Mouse (Mus musculus) T-helper 1 cell (primary cell): ENCODE measurements around the gene Gsdma.
"Not testable (repeated sequence)": the region's sequence is repeated elsewhere in the genome, so short reads cannot be mapped to it uniquely, and the experiment has no call there.

Experiments
- in situ Hi-C: fragments of 300-600 bp; cut with MboI, MseI; formaldehyde crosslinking; loops from one replicate; pipeline ENCODE4 v1.15.1; 2025; ENCODE audit warnings: high pct_unique_total_duplicates

Gsdma gene

GRCm38 (mm10) chr11:98664091-98664490, at the start of gene Gsdma:
TSS of gene Gsdma (plus strand) at chr11:98664351.
- in situ Hi-C loops = no loop called here

DNA sequence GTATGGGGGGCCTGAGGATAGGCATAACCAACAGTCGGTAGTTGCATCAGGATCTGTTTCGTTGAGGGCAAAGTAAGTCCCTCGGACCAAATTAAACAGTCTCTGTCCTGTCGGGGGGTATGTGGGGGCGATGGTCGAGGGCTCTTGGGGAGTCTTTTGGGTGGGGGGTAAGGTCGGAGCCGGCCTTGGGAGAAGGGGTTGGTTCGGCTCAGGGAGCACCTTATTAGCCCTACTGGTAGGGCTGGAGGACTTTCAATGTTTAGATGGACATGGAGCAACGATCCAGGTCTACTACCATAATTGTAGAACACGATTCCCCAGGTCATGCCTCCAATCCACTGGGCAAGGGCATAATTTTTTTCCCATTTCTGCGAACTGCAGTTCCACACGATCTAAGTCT, 43.4 kb upstream of the Gsdma start:
- in situ Hi-C loops = loop anchor here (10.0 kb wide), 1 partner anchor 54 kb away; no protein-coding TSS in a partner anchor

DNA sequence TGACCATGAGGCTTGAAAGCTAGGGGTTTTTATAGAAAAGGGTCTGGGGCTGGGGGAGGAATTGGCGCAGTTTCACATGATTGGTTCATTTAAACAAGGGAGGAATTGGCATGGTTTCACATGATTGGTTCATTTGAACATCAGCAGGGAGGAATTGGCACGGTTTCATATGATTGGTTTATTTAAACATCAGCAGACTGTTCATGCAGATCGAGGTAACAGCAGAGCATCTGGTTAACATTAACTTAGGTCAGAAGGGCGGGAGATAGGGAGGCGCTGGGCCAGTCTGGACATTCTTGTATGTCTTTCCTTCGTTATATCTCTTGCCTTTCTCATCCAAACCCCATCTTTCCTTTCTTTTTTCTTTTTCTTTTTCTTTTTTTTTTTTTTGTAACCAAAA, 40.2 kb upstream of the Gsdma start:
- in situ Hi-C loops = loop anchor here (10.0 kb wide), 1 partner anchor 51 kb away; no protein-coding TSS in a partner anchor

DNA sequence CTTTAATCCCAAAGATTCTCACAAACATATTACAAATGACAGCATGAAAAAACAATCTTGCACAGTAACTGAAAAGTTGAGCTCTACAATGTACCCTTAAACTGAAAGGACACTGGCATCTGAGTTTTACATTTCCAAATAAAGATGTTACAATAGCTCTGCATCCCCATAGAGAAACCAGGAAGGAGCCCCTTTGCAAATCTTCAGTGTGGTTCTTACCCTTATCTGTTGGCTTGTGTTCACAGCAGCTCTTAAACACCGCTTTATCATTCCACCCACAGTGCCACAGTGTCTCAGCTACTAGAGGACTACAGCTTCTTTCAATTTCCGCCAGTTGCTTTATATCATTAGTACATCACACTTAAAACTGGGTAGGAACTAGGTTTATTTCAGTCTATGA, 39.8 kb upstream of the Gsdma start:
- in situ Hi-C loops = loop anchor here (10.0 kb wide), 1 partner anchor 50 kb away; no protein-coding TSS in a partner anchor

GRCm38 (mm10) chr11:98625611-98626410, 38.3 kb upstream of the Gsdma start, which contains the start of the genes Gm12355 and Gsdma3:
TSS of gene Gm12355 (minus strand) at chr11:98625661.
TSS of gene Gsdma3 (plus strand) at chr11:98626360.
- in situ Hi-C loops = loop anchor here (5.0 to 10.0 kb wide), 2 partner anchors 49 to 66 kb away; no protein-coding TSS in a partner anchor

- in situ Hi-C loops = loop anchor here (5.0 to 10.0 kb wide), 2 partner anchors 46 to 64 kb away; no protein-coding TSS in a partner anchor
Observed at GRCm38 (mm10) chr11:98628706-98629105, 35.4 kb upstream of the Gsdma start.

DNA sequence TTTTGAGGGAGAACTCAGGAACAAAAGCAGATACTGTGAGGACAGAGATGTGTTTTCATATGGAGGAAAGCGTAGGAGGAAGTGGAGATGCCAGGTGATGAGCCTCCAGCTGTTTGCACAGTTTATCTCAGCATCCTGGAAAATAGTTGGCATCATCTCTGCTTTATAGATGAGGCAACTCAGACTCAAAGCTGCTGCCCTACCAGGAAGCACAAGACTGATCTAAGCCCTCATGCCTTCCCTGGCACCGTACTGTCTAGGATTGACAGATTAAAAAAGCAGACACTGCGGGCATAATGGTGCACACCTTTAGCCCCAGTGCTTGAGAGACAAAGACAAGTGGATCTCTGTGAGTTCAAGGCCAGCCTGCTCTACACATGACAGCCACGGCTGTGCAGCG, 33.5 kb upstream of the Gsdma start:
- in situ Hi-C loops = no loop called here

- in situ Hi-C loops = not testable (repeated sequence)
Observed at GRCm38 (mm10) chr11:98635312-98635970, 28.7 kb upstream of the Gsdma start.

DNA sequence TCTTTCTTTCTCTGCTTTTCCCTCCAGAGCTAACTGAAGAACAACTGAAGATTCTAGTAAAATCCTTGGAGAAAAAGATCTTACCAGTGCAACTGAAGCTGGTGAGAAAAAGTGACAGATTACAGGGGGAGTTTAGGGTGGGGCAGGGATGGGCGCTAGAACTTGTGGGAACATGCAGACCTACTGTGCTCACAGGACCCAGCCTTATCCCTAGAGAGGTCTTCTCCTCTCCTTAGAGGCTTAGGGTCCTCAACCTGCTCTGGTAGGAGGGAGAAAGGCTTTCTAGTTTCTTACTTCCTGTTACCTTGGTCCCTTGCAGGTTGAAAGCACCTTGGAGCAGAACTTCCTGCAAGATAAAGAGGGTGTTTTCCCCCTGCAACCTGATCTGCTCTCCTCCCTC, 26.6 kb upstream of the Gsdma start:
- in situ Hi-C loops = no loop called here

DNA sequence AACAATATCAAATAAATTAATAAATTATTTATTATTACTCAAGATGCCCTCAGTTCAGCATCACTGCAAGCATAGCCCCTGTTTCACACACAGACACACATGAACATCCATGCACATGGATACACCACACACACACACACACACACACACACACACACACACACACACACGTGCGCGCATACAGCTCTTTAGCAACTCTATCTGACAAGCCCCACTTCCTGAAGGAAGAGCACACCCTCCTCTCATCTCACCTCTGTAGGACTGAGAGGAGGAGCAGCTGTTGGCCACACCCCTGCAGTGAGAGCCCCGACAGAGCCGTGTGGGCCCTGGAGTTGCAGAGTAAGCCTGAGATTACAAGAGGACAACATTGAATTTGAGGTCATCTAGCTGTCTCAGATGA, 24.1 kb upstream of the Gsdma start:
- in situ Hi-C loops = no loop called here

- in situ Hi-C loops = loop anchor here (5.0 kb wide), 2 partner anchors 37 to 87 kb away; no protein-coding TSS in a partner anchor
Observed at GRCm38 (mm10) chr11:98644757-98645156, 19.4 kb upstream of the Gsdma start.

DNA sequence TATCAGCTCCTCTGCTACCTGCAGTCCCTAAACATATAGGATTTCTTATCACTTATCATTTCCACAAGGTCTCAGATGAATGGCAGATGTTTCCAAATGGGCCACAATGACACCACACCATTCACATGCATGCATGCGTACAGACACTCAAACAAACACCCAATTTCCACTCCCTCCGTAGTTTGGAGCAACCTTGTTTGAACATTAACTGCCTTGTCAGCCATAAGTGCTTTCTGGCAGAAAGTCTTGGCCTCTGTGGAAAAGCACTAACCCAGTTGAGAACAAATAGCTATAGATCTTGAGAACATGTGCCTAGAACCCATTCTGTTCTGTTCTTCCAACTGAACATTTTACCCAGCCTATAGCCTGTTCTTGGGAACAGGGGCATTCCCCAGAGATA, 18.2 kb upstream of the Gsdma start:
- in situ Hi-C loops = loop anchor here (5.0 kb wide), 2 partner anchors 39 to 89 kb away; no protein-coding TSS in a partner anchor

DNA sequence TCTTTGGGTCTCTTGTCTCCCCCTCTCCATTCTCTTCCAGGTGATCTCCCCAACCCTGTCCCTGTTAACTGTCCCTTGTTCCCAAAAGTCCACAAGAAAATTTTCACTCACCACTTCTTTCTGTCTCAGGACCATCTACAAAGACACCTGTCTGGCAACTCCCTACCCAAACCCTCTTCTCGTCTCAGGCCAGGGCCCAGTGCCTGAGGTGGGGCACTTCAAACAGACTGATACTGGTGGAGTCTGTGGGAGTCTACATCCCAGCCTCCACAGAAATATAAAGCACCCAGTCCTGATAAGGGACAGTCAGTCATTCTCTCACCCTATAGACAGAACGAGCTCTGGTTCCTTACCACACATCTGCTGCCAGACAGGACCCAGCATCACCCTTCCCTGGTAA, 17.7 kb upstream of the Gsdma start, which contains the start of gene Gsdma2:
TSS of gene Gsdma2 (plus strand) at position 301 of the 400 bp plus-strand sequence.
- in situ Hi-C loops = loop anchor here (5.0 kb wide), 2 partner anchors 39 to 89 kb away; no protein-coding TSS in a partner anchor

GRCm38 (mm10) chr11:98655076-98655475, 9.1 kb upstream of the Gsdma start:
- in situ Hi-C loops = loop anchor here (10.0 kb wide), 2 partner anchors 390 to 1290 kb away; partner anchors contain the start of gene Socs7

- in situ Hi-C loops = no loop called here
Observed at GRCm38 (mm10) chr11:98660517-98660916, 3.6 kb upstream of the Gsdma start.

DNA sequence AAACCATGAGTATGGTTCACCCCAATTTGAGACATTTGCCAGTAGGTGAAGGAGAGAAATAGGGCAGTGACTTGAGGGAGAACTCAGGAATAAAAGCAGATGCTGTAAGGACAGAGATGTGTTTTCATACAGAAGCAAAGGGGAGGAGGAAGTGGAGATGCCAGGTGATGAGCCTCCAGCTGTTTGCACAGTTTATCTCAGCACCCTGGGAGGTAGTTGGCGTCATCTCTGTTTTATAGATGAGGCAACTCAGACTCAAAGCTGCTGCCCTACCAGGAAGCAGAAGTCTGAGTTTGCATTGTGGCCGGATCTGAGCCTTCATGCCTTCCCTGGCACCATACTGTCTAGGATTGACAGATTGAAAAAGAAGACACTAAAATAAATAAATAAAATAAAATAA, 4.8 kb downstream of the Gsdma start:
- in situ Hi-C loops = no loop called here

DNA sequence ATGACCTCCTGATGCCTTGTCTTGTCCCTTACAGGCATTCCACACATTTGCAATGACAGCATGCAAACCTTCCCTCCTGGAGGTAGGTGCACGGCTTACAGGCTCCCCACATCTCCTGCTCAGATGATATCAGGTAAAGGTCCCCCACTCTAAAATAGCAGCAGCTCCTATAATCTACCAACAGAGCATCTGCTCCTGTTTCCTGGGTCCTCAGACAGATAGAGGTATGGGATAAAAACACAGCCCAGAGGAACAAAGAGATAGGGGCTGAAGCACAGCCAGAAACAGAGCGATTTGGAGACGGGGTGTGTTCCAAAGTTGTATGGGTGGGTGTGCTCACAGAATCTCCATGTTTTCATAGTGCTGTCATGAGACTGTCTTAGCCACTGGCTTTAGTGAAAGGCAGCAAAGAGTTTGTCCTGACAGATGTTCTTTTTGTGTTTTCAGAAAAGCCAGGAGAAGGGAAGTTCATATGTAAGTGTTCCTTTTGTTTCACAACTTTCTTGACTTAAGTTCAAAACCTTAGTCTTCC, 7.2 kb downstream of the Gsdma start:
- in situ Hi-C loops = loop anchor here (10.0 kb wide), 1 partner anchor 47 kb away; the partner anchor contains the start of genes Gm12355 and Gsdma3

- in situ Hi-C loops = loop anchor here (10.0 kb wide), 1 partner anchor 47 kb away; the partner anchor contains the start of genes Gm12355 and Gsdma3
Observed at GRCm38 (mm10) chr11:98671857-98672256, 7.7 kb downstream of the Gsdma start.

- in situ Hi-C loops = loop anchor here (10.0 kb wide), 1 partner anchor 48 kb away; the partner anchor contains the start of genes Gm12355 and Gsdma3
Observed at GRCm38 (mm10) chr11:98672482-98672881, 8.3 kb downstream of the Gsdma start.

DNA sequence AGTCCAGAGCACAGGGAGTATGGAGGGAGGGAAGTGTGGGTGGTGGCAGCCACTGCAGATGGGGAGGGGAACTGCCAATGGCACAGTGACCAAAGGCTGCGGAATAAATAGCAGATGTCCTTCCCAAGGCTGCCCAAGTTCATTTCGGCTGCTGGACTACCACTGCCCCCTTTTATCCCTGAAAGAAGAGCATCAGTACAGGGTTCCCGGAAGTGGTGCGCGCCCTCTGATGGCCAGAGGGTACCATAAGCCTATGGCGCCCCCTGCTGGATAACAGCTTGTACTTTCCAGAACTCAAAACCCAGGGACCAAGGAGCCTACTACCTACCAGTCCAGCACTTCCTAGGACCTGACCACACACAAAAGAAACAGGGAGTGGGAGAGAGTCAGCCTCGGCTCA, 9.0 kb downstream of the Gsdma start:
- in situ Hi-C loops = loop anchor here (10.0 kb wide), 1 partner anchor 48 kb away; the partner anchor contains the start of genes Gm12355 and Gsdma3

- in situ Hi-C loops = loop anchor here (10.0 kb wide), 1 partner anchor 51 kb away; the partner anchor contains the start of genes Gm12355 and Gsdma3
Observed at GRCm38 (mm10) chr11:98675829-98676363, 11.7 kb downstream of the Gsdma start.
